Mouse (Mus musculus): ENCODE results near the gene Knop1. TPM values are rescaled to one million over a fixed set of nuclear protein-coding genes. Genes with fewer than 3 reads are reported as not detected.

The Knop1 gene
- polyA plus RNA-seq (2012; rRNA removed), result 1.4 and 2.3 TPM in 2 replicates

DNA sequence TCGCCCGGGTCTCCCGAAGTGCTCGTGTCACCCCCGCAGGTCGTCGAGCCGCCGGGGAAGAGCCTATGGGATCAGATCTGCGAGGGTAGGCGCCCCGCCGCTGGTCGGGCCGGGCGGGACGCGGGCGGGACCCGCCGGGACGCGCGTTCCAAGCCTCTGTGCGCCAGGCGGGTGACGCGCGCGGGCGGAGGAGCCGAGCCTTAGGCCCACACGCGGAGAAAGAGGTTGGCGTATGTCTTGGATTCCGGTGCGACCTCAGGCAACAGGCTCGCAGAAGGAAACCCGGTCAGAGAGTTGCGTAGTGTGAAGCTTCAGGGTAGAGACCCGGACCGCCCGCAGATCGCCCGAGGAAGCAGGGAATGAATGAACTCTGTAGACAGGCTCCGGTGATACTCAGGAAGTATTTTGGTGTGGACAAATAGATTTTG, at the start of gene Knop1:
Gene Knop1 (minus strand): TSS at position 378 of the 428 bp plus-strand sequence.

DNA sequence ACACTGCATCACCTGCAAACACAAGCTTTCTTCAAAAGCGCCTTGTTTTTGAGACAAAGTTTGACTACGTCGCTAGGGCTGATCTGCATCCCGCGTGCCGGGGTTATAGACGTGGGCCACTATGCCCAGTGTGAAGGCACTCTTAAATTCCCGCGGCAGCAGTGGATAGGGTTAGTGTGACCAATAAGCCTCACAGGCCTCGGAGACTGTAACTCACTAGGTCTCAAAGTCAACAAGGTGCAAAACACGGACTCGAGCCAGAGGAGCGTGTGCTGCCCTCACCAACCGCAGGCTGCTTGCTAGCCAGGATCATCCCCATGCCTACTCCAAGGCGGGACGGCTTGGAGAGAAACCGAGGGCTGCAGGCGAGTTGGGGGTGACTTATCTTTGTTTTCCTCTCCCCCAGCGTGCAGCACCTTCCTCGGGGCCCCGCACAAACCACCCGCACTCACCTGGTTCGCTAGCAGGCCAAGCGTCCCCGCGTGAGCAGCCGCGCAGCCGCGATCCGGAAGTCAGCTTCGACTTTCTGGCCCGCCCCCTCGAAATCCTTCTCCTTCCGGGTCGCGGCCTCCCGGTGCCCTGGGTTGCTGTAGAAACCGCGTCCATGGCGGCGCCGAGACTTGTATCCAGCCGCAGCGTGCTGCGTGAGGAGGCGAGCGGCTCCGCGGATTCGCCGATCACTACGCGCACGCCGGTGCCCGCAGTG, 730 bp downstream of the Knop1 start, which contains the start of gene Iqck:
Gene Iqck (plus strand): TSS at position 582 of the 706 bp plus-strand sequence.

Other genes with a start within 250 kb of the Knop1 start
- 333 and 1,310 TPM in 2 replicates for gene Gde1, start 150.5 kb downstream of the Knop1 start, polyA plus RNA-seq (2012; rRNA removed)
- 0.31 and 0.32 TPM in 2 replicates for gene Ccp110, start 143.7 kb downstream of the Knop1 start, polyA plus RNA-seq (2012; rRNA removed)
- gene Vps35l, start 116.0 kb downstream of the Knop1 start, polyA plus RNA-seq (2012; rRNA removed), result 10.6 and 11.6 TPM in 2 replicates
- 0.15 and 0.56 TPM in 2 replicates for gene Iqck, start 502 bp downstream of the Knop1 start, polyA plus RNA-seq (2012; rRNA removed)
- gene Gprc5b, start 139.0 kb upstream of the Knop1 start, polyA plus RNA-seq (2012; rRNA removed), result 5.0 TPM in 2 replicates

Data from stomach, adult 2 months (tissue).